8 mouse cellular contexts compared by ENCODE assay signal in the genomic region with DNA sequence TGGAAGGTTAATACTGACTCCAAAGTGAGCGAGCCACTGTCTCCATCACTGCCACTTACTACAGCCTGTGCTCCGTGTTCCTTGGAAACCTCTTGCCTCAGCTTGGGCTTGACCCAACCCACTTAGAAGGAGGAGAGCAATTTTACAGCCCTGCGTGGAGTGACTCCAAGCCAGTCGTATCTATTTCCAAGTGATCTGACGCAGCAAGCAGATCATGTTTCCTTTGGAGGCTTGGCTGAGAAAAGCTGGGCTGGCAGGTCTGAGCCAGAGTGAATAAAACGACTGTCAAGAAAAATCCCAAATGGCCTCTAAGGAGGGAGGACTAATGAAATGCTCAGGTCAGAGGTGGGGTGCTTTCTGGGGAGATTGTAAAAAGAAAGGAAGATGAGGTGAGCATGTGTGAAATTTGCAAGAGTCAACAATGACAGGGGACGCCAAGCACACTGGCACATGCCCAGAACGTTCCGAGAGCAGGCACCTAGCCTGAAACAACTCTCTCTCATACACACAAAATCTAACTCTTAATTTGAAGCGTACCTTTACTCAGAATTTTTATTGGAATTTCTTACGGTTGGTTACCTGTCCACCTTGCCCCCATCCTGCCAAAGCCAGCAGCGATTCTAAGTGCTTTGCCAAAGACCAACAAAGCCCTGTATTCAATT.
DNase-seq lines count a peak whose midpoint lies in the region; ATAC-seq and TF ChIP-seq lines count a peak whose summit lies in the region.

No protein-coding gene starts in this region.

- peak overlapping the region; percentile 59 for H3K27ac ChIP-seq in embryonic facial prominence, embryonic 14.5 days (replicated peaks; ENCODE audit: low read depth, low read length)
- peak overlapping the region; percentile 64 for H3K27ac ChIP-seq in heart, embryonic 16.5 days (ENCODE audit: low read length)
- H3K27ac ChIP-seq in limb, embryonic 10.5 days, result peak overlapping the region; percentile 47; the same call in 1 of the 2 replicates
- peak overlapping the region; percentile 54 for H3K27ac ChIP-seq in testis, adult 2 months (ENCODE audit: control insufficient read depth, insufficient read depth, low read depth, low read length)

- TF ChIP-seq CTCF in testis, adult 2 months (IDR thresholded peaks at IDR 0.05; ENCODE audit: control insufficient read depth, insufficient read depth, insufficient replicate concordance, low read depth, low read length), result no peak

- H3K4me3 ChIP-seq in embryonic facial prominence, embryonic 14.5 days (ENCODE audit: low read depth, low read length), result no peak overlapping the region
- H3K4me3 ChIP-seq in heart, embryonic 16.5 days (ENCODE audit: low read length), result no peak overlapping the region
- no peak overlapping the region for H3K4me3 ChIP-seq in limb, embryonic 10.5 days
- H3K4me3 ChIP-seq in testis, adult 2 months (ENCODE audit: control insufficient read depth, low read depth, low read length), result no peak overlapping the region

- peak; percentile 75 for DNase-seq in adrenal gland, postnatal 10 days
- DNase-seq in adrenal gland, postnatal 25 days, result no peak
- DNase-seq in embryonic facial prominence, embryonic 14.5 days (ENCODE audit: low spot score), result peak; percentile 95
- peak; percentile 36 for DNase-seq in limb, embryonic 10.5 days (ENCODE audit: low spot score)
- no peak for DNase-seq in cerebellum, adult 18-20 months
- DNase-seq in frontal cortex, postnatal 14 days (ENCODE audit: low spot score in 2 of 2), result no peak

- no peak for TF ChIP-seq POLR2A in testis, adult 2 months (IDR thresholded peaks at IDR 0.05; ENCODE audit: control insufficient read depth, low read depth, low read length)

- H3K4me2 ChIP-seq in embryonic facial prominence, embryonic 14.5 days (ENCODE audit: low read depth, low read length), result peak overlapping the region; percentile 8; the same call in 1 of the 2 replicates
- H3K4me2 ChIP-seq in heart, embryonic 16.5 days (ENCODE audit: low read depth, low read length), result no peak overlapping the region

- H3K9me3 ChIP-seq in embryonic facial prominence, embryonic 14.5 days (ENCODE audit: control insufficient read depth, low read length), result no peaks in the 10 kb centered on the region
- no peaks in the 10 kb centered on the region for H3K9me3 ChIP-seq in heart, embryonic 16.5 days (replicated peaks; ENCODE audit: control insufficient read depth, low read length)
- H3K9me3 ChIP-seq in limb, embryonic 10.5 days (replicated peaks), result no peaks in the 10 kb centered on the region

- H3K27me3 ChIP-seq in embryonic facial prominence, embryonic 14.5 days (replicated peaks; ENCODE audit: control insufficient read depth, insufficient read depth, low read length), result no peaks in the 10 kb centered on the region
- H3K27me3 ChIP-seq in heart, embryonic 16.5 days (ENCODE audit: control insufficient read depth, insufficient read depth, low read length), result no peaks in the 10 kb centered on the region
- H3K27me3 ChIP-seq in limb, embryonic 10.5 days (ENCODE audit: low read depth, poor library complexity, severe bottlenecking), result no peaks in the 10 kb centered on the region
- no peaks in the 10 kb centered on the region for H3K27me3 ChIP-seq in testis, adult 2 months (ENCODE audit: control insufficient read depth, insufficient read depth, low read length)

- H3K4me1 ChIP-seq in embryonic facial prominence, embryonic 14.5 days (ENCODE audit: control insufficient read depth, insufficient read depth, low read length), result peaks cover 36% of the 10 kb centered on the region
- peaks cover 2% of the 10 kb centered on the region; the same call in 1 of the 2 replicates for H3K4me1 ChIP-seq in heart, embryonic 16.5 days (ENCODE audit: control insufficient read depth, insufficient read depth, low read length)
- peaks cover 43% of the 10 kb centered on the region for H3K4me1 ChIP-seq in limb, embryonic 10.5 days
- H3K4me1 ChIP-seq in testis, adult 2 months (ENCODE audit: control insufficient read depth, insufficient read depth, low read length), result no peaks in the 10 kb centered on the region

- 27% methylated on average over 12 of the region's 12 CpGs for WGBS in embryonic facial prominence, embryonic 14.5 days
- WGBS in heart, embryonic 16.5 days, result 54% methylated on average over 12 of the region's 12 CpGs
- WGBS in limb, embryonic 10.5 days, result 50% methylated on average over 12 of the region's 12 CpGs

- no peaks in the 10 kb centered on the region for H3K36me3 ChIP-seq in embryonic facial prominence, embryonic 14.5 days (ENCODE audit: control insufficient read depth, insufficient read depth, low read length)
- H3K36me3 ChIP-seq in heart, embryonic 16.5 days (ENCODE audit: control insufficient read depth, insufficient read depth), result no peaks in the 10 kb centered on the region
- H3K36me3 ChIP-seq in limb, embryonic 10.5 days, result no peaks in the 10 kb centered on the region
- H3K36me3 ChIP-seq in testis, adult 2 months (ENCODE audit: control insufficient read depth, insufficient read depth, low read length), result no peaks in the 10 kb centered on the region

- no peak overlapping the region for H3K9ac ChIP-seq in embryonic facial prominence, embryonic 14.5 days (ENCODE audit: low read depth, low read length)
- no peak overlapping the region for H3K9ac ChIP-seq in heart, embryonic 16.5 days (ENCODE audit: low read length)

- peak; percentile 86 for ATAC-seq in embryonic facial prominence, embryonic 14.5 days (ENCODE audit: low read depth)
- ATAC-seq in heart, embryonic 16.5 days (replicated peaks; ENCODE audit: extremely low read depth, insufficient read depth, low FRiP score), result peak; percentile 71

Comparison
In these comparisons a context has a peak if more than half of its experiments do, and no peak if none do; other contexts are left out.
1. DNase-seq: peak in adrenal gland, postnatal 10 days (single experiment), embryonic facial prominence, embryonic 14.5 days (single experiment) and limb, embryonic 10.5 days (single experiment); none in adrenal gland, postnatal 25 days (single experiment), cerebellum, adult 18-20 months (0 of 2) and frontal cortex, postnatal 14 days (0 of 2).
2. Peak in every context shown above with its lines, with median percentiles within 50 percentile points of each other: H3K27ac ChIP-seq.